Mouse (Mus musculus): ENCODE measurements around the gene Pskh1.

GRCm38 (mm10) chr8:105979325-105979724 lies 79.1 kb downstream of the Pskh1 start, which contains the start of gene Dpep3:
- peak; percentile 45 for TF ChIP-seq CTCF (IDR thresholded peaks at IDR 0.05; ENCODE audit: low read depth)
- no peak for TF ChIP-seq EP300 (IDR thresholded peaks at IDR 0.05; ENCODE audit: low read depth)

All from liver, embryonic 14.5 days (tissue).